Mouse (Mus musculus): ENCODE data around the gene Flt1. TPM values are rescaled to one million over a fixed set of nuclear protein-coding genes. Genes with fewer than 3 reads are reported as not detected.

The Flt1 gene
- total and polyA plus RNA-seq, 3 experiments = 0.03 to 0.08 TPM; not detected in 1

DNA sequence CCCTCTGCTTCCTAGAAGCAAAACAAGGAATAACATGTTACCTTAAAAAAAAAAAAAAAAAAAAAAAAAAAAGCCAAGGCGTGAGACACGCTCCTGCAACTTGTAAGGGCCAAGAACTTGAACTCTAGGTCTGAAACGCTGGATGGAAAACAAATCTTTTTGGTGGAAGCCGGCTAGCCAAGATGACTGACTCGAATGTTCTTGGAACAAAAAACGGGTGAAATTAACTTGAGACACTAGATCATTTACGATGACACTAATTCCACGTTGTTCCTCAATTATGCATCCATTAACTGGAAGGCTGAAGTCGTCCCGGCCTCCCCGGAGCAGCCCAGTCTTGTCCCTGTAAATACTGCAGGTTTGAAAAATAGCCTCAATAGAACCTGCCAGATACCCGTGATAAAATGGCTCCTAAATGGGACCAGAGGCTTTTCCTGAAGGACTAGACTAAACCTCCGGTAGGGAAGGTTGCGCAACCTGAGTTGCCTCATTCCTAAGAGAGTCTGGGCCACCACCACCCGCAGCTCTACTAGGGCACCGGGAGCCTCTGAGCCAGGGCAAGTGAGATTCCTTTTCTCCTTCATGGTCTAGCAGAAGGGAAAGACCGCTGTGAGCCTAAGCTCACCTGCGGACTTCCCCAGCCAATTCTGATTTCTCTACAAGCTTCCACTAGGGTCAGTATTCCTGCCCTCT is 1.0 kb upstream of the Flt1 start:
- DNase-seq (ENCODE audit: low read depth, low spot score) = no peak
- Histone ChIP-seq H3K79me2 (ENCODE audit: control insufficient read depth, insufficient read depth, low read length, poor library complexity) (no peaks in the 10 kb centered on the region), H3K27ac (ENCODE audit: control insufficient read depth, low read depth, low read length) (no peak overlapping the region), H3K9me3 (replicated peaks; ENCODE audit: insufficient read depth, low read length) (no peaks in the 10 kb centered on the region), H3K36me3 (ENCODE audit: control insufficient read depth in 1 of 2, insufficient read depth in 2 of 2, low read length in 2 of 2) (no peaks in the 10 kb centered on the region), H3K9ac (ENCODE audit: control insufficient read depth, low read depth, low read length, poor library complexity, severe bottlenecking) (no peak overlapping the region), H3K27me3 (ENCODE audit: control insufficient read depth in 1 of 2, insufficient read depth in 2 of 2, low read length in 2 of 2) (no peaks in the 10 kb centered on the region), H3K4me1 (ENCODE audit: control insufficient read depth in 1 of 2, insufficient read depth in 2 of 2, low read length in 2 of 2) (no peaks in the 10 kb centered on the region), H3K4me3 (ENCODE audit: control insufficient read depth in 1 of 2, insufficient read depth in 1 of 2, low read depth in 2 of 2, low read length in 2 of 2) (no peak overlapping the region)
- TF ChIP-seq MXI1 (IDR thresholded peaks at IDR 0.05; ENCODE audit: low read depth, low read length) (no peak), JUND (IDR thresholded peaks at IDR 0.05; ENCODE audit: low read depth, low read length) (no peak), CTCF (IDR thresholded peaks at IDR 0.05 in 2 of 3, conservative IDR thresholded peaks at IDR 0.05 in 1 of 3; ENCODE audit: control insufficient read depth in 1 of 3, insufficient read depth in 1 of 3, low read depth in 2 of 3, low read length in 3 of 3, poor library complexity in 1 of 3, severe bottlenecking in 1 of 3) (no peak), MYB (IDR thresholded peaks at IDR 0.05; ENCODE audit: low read depth, low read length) (no peak), ZMIZ1 (IDR thresholded peaks at IDR 0.05; ENCODE audit: low read depth, low read length) (no peak), POLR2AphosphoS5 (IDR thresholded peaks at IDR 0.05; ENCODE audit: borderline replicate concordance, low read depth, low read length) (no peak)

GRCm38 (mm10) chr5:147724945-147725830 is 623 bp downstream of the Flt1 start:
- Histone ChIP-seq H3K9ac (ENCODE audit: control insufficient read depth, low read depth, low read length, poor library complexity, severe bottlenecking) (no peak overlapping the region), H3K36me3 (ENCODE audit: control insufficient read depth in 1 of 2, insufficient read depth in 2 of 2, low read length in 2 of 2) (no peaks in the 10 kb centered on the region), H3K9me3 (replicated peaks; ENCODE audit: insufficient read depth, low read length) (no peaks in the 10 kb centered on the region), H3K27me3 (ENCODE audit: control insufficient read depth in 1 of 2, insufficient read depth in 2 of 2, low read length in 2 of 2) (no peaks in the 10 kb centered on the region), H3K27ac (ENCODE audit: control insufficient read depth, low read depth, low read length) (no peak overlapping the region), H3K4me3 (ENCODE audit: control insufficient read depth in 1 of 2, insufficient read depth in 1 of 2, low read depth in 2 of 2, low read length in 2 of 2) (no peak overlapping the region), H3K79me2 (ENCODE audit: control insufficient read depth, insufficient read depth, low read length, poor library complexity) (no peaks in the 10 kb centered on the region), H3K4me1 (ENCODE audit: control insufficient read depth in 1 of 2, insufficient read depth in 2 of 2, low read length in 2 of 2) (peaks cover 0 to 3% of the 10 kb centered on the region in 2 experiments; a peak in 1 of 4 replicates)
- no peak for DNase-seq (ENCODE audit: low read depth, low spot score)
- TF ChIP-seq POLR2A (IDR thresholded peaks at IDR 0.05; ENCODE audit: control insufficient read depth in 1 of 2, insufficient read depth in 1 of 2, low read depth in 1 of 2, low read length in 2 of 2, poor library complexity in 1 of 2) = 0 out of 4 replicates have a peak, but pooled peaks of 1 of the 2 experiments have one; percentile 22
- TF ChIP-seq CHD2 (IDR thresholded peaks at IDR 0.05; ENCODE audit: low read length) = no peak
- TF ChIP-seq RCOR1 (IDR thresholded peaks at IDR 0.05; ENCODE audit: low read depth, low read length) = no peak

GRCm38 (mm10) chr5:147724391-147724790 is 1.4 kb downstream of the Flt1 start:
- no peaks in the 10 kb centered on the region for H3K36me3 ChIP-seq (ENCODE audit: control insufficient read depth in 1 of 2, insufficient read depth in 2 of 2, low read length in 2 of 2)
- no peak overlapping the region for H3K9ac ChIP-seq (ENCODE audit: control insufficient read depth, low read depth, low read length, poor library complexity, severe bottlenecking)
- H3K9me3 ChIP-seq (replicated peaks; ENCODE audit: insufficient read depth, low read length) = no peaks in the 10 kb centered on the region
- H3K4me3 ChIP-seq (ENCODE audit: control insufficient read depth in 1 of 2, insufficient read depth in 1 of 2, low read depth in 2 of 2, low read length in 2 of 2) = no peak overlapping the region
- peaks cover 0 to 3% of the 10 kb centered on the region in 2 experiments; a peak in 1 of 4 replicates for H3K4me1 ChIP-seq (ENCODE audit: control insufficient read depth in 1 of 2, insufficient read depth in 2 of 2, low read length in 2 of 2)
- H3K79me2 ChIP-seq (ENCODE audit: control insufficient read depth, insufficient read depth, low read length, poor library complexity) = no peaks in the 10 kb centered on the region
- DNase-seq (ENCODE audit: low read depth, low spot score) = no peak
- TF ChIP-seq TCF12 (IDR thresholded peaks at IDR 0.05; ENCODE audit: low read depth, low read length) (no peak), RCOR1 (IDR thresholded peaks at IDR 0.05; ENCODE audit: low read depth, low read length) (no peak), ZMIZ1 (IDR thresholded peaks at IDR 0.05; ENCODE audit: low read depth, low read length) (no peak), POLR2AphosphoS5 (IDR thresholded peaks at IDR 0.05; ENCODE audit: borderline replicate concordance, low read depth, low read length) (no peak), ELF1 (IDR thresholded peaks at IDR 0.05; ENCODE audit: low read depth, low read length) (no peak), NRF1 (IDR thresholded peaks at IDR 0.05; ENCODE audit: insufficient read depth, low read depth, low read length, poor library complexity, severe bottlenecking) (no peak), ZC3H11A (IDR thresholded peaks at IDR 0.05; ENCODE audit: low read depth, low read length) (no peak), SIN3A (IDR thresholded peaks at IDR 0.05; ENCODE audit: low read length) (no peak), MEF2A (IDR thresholded peaks at IDR 0.05; ENCODE audit: extremely low read depth, insufficient replicate concordance, low read depth, low read length, poor library complexity, severe bottlenecking) (no peak), CHD2 (IDR thresholded peaks at IDR 0.05; ENCODE audit: low read length) (no peak), EP300 (IDR thresholded peaks at IDR 0.05; ENCODE audit: low read depth in 1 of 2, low read length in 2 of 2) (no peak), ZKSCAN1 (IDR thresholded peaks at IDR 0.05; ENCODE audit: low read depth, low read length) (no peak)
- no peak overlapping the region for H3K27ac ChIP-seq (ENCODE audit: control insufficient read depth, low read depth, low read length)
- H3K27me3 ChIP-seq (ENCODE audit: control insufficient read depth in 1 of 2, insufficient read depth in 2 of 2, low read length in 2 of 2) = no peaks in the 10 kb centered on the region

Data from MEL (cell line).